Comparison of ENCODE assay signal across 7 mouse cellular contexts in the genomic region with DNA sequence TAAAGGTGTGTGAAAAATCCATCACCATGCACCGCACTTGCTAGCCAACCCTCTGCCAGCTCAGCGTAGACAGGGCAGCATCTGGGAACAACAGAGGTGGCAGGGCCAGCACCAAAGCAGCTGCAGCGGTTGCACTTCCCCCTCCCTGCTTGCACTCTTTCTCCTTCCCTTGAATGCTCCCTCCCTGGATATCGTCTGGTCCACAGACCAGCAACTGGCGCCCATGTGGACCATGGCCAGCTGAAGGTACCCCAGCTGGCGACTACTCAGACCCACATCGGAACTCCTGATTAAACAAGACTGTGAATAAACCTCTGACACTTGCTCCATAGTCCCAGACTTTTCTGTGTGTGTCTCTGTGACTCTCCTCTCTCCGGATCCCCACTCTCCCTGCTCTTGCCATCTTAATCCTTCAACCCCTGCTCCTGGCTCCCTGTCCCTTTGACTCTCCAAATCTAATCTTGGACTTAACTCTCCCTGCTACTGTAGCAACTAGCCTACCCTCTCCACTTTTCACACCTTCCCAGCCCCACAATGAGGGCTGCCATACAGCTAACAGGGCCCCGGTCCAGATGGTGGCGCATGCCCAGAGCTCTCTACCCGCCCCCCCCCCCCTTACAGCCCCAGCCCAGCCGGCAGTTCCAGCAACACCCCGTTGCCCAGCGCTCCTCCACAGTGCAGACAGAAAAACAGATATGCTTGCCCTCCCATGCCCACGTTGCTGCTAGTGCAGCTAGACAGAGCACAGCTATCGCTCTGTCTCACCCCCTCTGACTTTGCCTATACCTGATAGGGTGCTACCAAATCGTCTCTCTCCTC. TPM values are rescaled to one million over a fixed set of nuclear protein-coding genes. Genes with fewer than 3 reads are reported as not detected.
A peak's percentile ranks its signal among the peaks of the same experiment; 100 is the strongest.
DNase-seq lines count a peak whose midpoint lies in the region; ATAC-seq lines count a peak whose summit lies in the region.

No protein-coding gene starts in this region.

- WGBS in liver, embryonic 12.5 days (ENCODE audit: insufficient replicate concordance), result 47% methylated on average over 17 of the region's 17 CpGs
- WGBS in liver, embryonic 11.5 days, result 37% methylated on average over 16 of the region's 17 CpGs
- WGBS in embryonic facial prominence, embryonic 14.5 days, result 31% methylated on average over 16 of the region's 17 CpGs
- WGBS in hindbrain, embryonic 16.5 days, result 18% methylated on average over 17 of the region's 17 CpGs
- 18% methylated on average over 17 of the region's 17 CpGs for WGBS in neural tube, embryonic 15.5 days

- H3K9me3 ChIP-seq in liver, embryonic 12.5 days (replicated peaks), result no peaks in the 10 kb centered on the region
- H3K9me3 ChIP-seq in liver, embryonic 11.5 days (ENCODE audit: control insufficient read depth, low read length), result no peaks in the 10 kb centered on the region
- H3K9me3 ChIP-seq in embryonic facial prominence, embryonic 14.5 days (ENCODE audit: control insufficient read depth, low read length), result no peaks in the 10 kb centered on the region
- no peaks in the 10 kb centered on the region for H3K9me3 ChIP-seq in hindbrain, embryonic 16.5 days (ENCODE audit: control insufficient read depth, low read length)
- no peaks in the 10 kb centered on the region for H3K9me3 ChIP-seq in neural tube, embryonic 15.5 days (replicated peaks)

- no peak overlapping the region for H3K4me3 ChIP-seq in liver, embryonic 12.5 days
- H3K4me3 ChIP-seq in liver, embryonic 11.5 days (ENCODE audit: low read depth, low read length), result no peak overlapping the region
- no peak overlapping the region; the same call in 1 of the 2 replicates for H3K4me3 ChIP-seq in embryonic facial prominence, embryonic 14.5 days (ENCODE audit: low read depth, low read length)
- no peak overlapping the region; the same call in 1 of the 2 replicates for H3K4me3 ChIP-seq in hindbrain, embryonic 16.5 days (ENCODE audit: low read length)
- no peak overlapping the region for H3K4me3 ChIP-seq in neural tube, embryonic 15.5 days (replicated peaks)

- peak; percentile 54; the same call in 1 of the 2 replicates for ATAC-seq in liver, embryonic 12.5 days
- ATAC-seq in liver, embryonic 11.5 days (replicated peaks; ENCODE audit: low FRiP score), result no peak
- ATAC-seq in embryonic facial prominence, embryonic 14.5 days (ENCODE audit: low read depth), result peak; percentile 22; the same call in 1 of the 2 replicates
- ATAC-seq in hindbrain, embryonic 16.5 days, result peak; percentile 95
- ATAC-seq in neural tube, embryonic 15.5 days (ENCODE audit: low FRiP score), result peak; percentile 72

- no peak overlapping the region for H3K9ac ChIP-seq in liver, embryonic 12.5 days
- no peak overlapping the region for H3K9ac ChIP-seq in liver, embryonic 11.5 days (ENCODE audit: low read depth, low read length)
- H3K9ac ChIP-seq in embryonic facial prominence, embryonic 14.5 days (ENCODE audit: low read depth, low read length), result peak overlapping the region; percentile 35; the same call in 1 of the 2 replicates
- 0 out of 2 replicates have a peak overlapping the region, but pooled peaks have one; percentile 31 for H3K9ac ChIP-seq in hindbrain, embryonic 16.5 days (ENCODE audit: low read depth, low read length)
- H3K9ac ChIP-seq in neural tube, embryonic 15.5 days (replicated peaks), result no peak overlapping the region

- no peak for DNase-seq in liver, embryonic 11.5 days (ENCODE audit: low spot score)
- no peak for DNase-seq in embryonic facial prominence, embryonic 14.5 days (ENCODE audit: low spot score)
- DNase-seq in adrenal gland, postnatal 36 days, result no peak
- no peak for DNase-seq in spleen, postnatal 10 days (ENCODE audit: low spot score in 2 of 2)

- no peak overlapping the region for H3K27ac ChIP-seq in liver, embryonic 12.5 days
- no peak overlapping the region for H3K27ac ChIP-seq in liver, embryonic 11.5 days (ENCODE audit: low read depth, low read length)
- H3K27ac ChIP-seq in embryonic facial prominence, embryonic 14.5 days (replicated peaks; ENCODE audit: low read depth, low read length), result no peak overlapping the region
- peak overlapping the region; percentile 35; the same call in 1 of the 2 replicates for H3K27ac ChIP-seq in hindbrain, embryonic 16.5 days (ENCODE audit: low read depth, low read length)
- H3K27ac ChIP-seq in neural tube, embryonic 15.5 days (replicated peaks), result no peak overlapping the region

- H3K36me3 ChIP-seq in liver, embryonic 12.5 days, result peaks cover 34% of the 10 kb centered on the region
- peaks cover 5% of the 10 kb centered on the region for H3K36me3 ChIP-seq in liver, embryonic 11.5 days (ENCODE audit: control insufficient read depth, insufficient read depth, low read length)
- H3K36me3 ChIP-seq in embryonic facial prominence, embryonic 14.5 days (ENCODE audit: control insufficient read depth, insufficient read depth, low read length), result peaks cover 30% of the 10 kb centered on the region; the same call in 1 of the 2 replicates
- peaks cover 6% of the 10 kb centered on the region; the same call in 1 of the 2 replicates for H3K36me3 ChIP-seq in hindbrain, embryonic 16.5 days (ENCODE audit: control insufficient read depth, insufficient read depth, low read length)
- H3K36me3 ChIP-seq in neural tube, embryonic 15.5 days, result peaks cover 33% of the 10 kb centered on the region

- no peaks in the 10 kb centered on the region for H3K27me3 ChIP-seq in liver, embryonic 12.5 days (replicated peaks)
- no peaks in the 10 kb centered on the region for H3K27me3 ChIP-seq in liver, embryonic 11.5 days (replicated peaks; ENCODE audit: control insufficient read depth, insufficient read depth, low read length)
- no peaks in the 10 kb centered on the region for H3K27me3 ChIP-seq in embryonic facial prominence, embryonic 14.5 days (replicated peaks; ENCODE audit: control insufficient read depth, insufficient read depth, low read length)
- H3K27me3 ChIP-seq in hindbrain, embryonic 16.5 days (replicated peaks; ENCODE audit: control insufficient read depth, insufficient read depth, low read length), result no peaks in the 10 kb centered on the region
- H3K27me3 ChIP-seq in neural tube, embryonic 15.5 days (replicated peaks), result no peaks in the 10 kb centered on the region

- H3K4me1 ChIP-seq in liver, embryonic 12.5 days, result no peaks in the 10 kb centered on the region
- H3K4me1 ChIP-seq in liver, embryonic 11.5 days (replicated peaks; ENCODE audit: control insufficient read depth, insufficient read depth, low read length), result no peaks in the 10 kb centered on the region
- no peaks in the 10 kb centered on the region for H3K4me1 ChIP-seq in embryonic facial prominence, embryonic 14.5 days (ENCODE audit: control insufficient read depth, insufficient read depth, low read length)
- peaks cover 6% of the 10 kb centered on the region; the same call in 1 of the 2 replicates for H3K4me1 ChIP-seq in hindbrain, embryonic 16.5 days (ENCODE audit: control insufficient read depth, insufficient read depth, low read depth, low read length)
- 0 out of 2 replicates have a peak, but pooled peaks cover 6% of the 10 kb centered on the region for H3K4me1 ChIP-seq in neural tube, embryonic 15.5 days

- H3K4me2 ChIP-seq in liver, embryonic 12.5 days, result no peak overlapping the region
- H3K4me2 ChIP-seq in liver, embryonic 11.5 days, result no peak overlapping the region
- peak overlapping the region; percentile 29 for H3K4me2 ChIP-seq in embryonic facial prominence, embryonic 14.5 days (ENCODE audit: low read depth, low read length)
- H3K4me2 ChIP-seq in hindbrain, embryonic 16.5 days (ENCODE audit: low read length), result peak overlapping the region; percentile 35
- H3K4me2 ChIP-seq in neural tube, embryonic 15.5 days, result peak overlapping the region; percentile 33; the same call in 1 of the 2 replicates

RNA-seq across cellular contexts. Expression of gene Pigb, which starts 14.2 kb away (rescaled TPM):
- polyA plus RNA-seq in liver, embryonic 12.5 days (2016; fragmentation: Nextera tagmentation; extraction: Ambion mirVana), result 8.0 and 8.3 TPM in 2 replicates
- polyA plus RNA-seq in liver, embryonic 11.5 days (2014; fragmentation: Nextera tagmentation; extraction: Ambion mirVana), result 17.1 and 21.0 TPM in 2 replicates
- polyA plus RNA-seq in embryonic facial prominence, embryonic 14.5 days (2014; fragmentation: Nextera tagmentation; extraction: Ambion mirVana), result 11.5 and 14.6 TPM in 2 replicates
- polyA plus RNA-seq in hindbrain, embryonic 16.5 days (2015; fragmentation: Nextera tagmentation; extraction: Ambion mirVana), result 14.6 and 17.3 TPM in 2 replicates
- 12.7 and 14.7 TPM in 2 replicates for polyA plus RNA-seq in neural tube, embryonic 15.5 days (2015; fragmentation: Nextera tagmentation; extraction: Ambion mirVana)
- 10 to 100 TPM; 12.2 to 15.5 TPM for total RNA-seq in adrenal gland, postnatal 36 days (2021)

RNA-seq across cellular contexts. Expression of gene Rab27a, which starts 18.6 kb away (rescaled TPM):
- polyA plus RNA-seq in liver, embryonic 12.5 days (2016; fragmentation: Nextera tagmentation; extraction: Ambion mirVana), result 4.8 and 5.2 TPM in 2 replicates
- 3.0 and 3.5 TPM in 2 replicates for polyA plus RNA-seq in liver, embryonic 11.5 days (2014; fragmentation: Nextera tagmentation; extraction: Ambion mirVana)
- 2.1 and 2.5 TPM in 2 replicates for polyA plus RNA-seq in embryonic facial prominence, embryonic 14.5 days (2014; fragmentation: Nextera tagmentation; extraction: Ambion mirVana)
- polyA plus RNA-seq in hindbrain, embryonic 16.5 days (2015; fragmentation: Nextera tagmentation; extraction: Ambion mirVana), result 3.8 and 4.6 TPM in 2 replicates
- polyA plus RNA-seq in neural tube, embryonic 15.5 days (2015; fragmentation: Nextera tagmentation; extraction: Ambion mirVana), result 3.3 and 11.8 TPM in 2 replicates
- total RNA-seq in adrenal gland, postnatal 36 days (2021), result 10 to 100 TPM; 23.2 to 35.5 TPM

RNA-seq across cellular contexts. Expression of gene Ccpg1, which starts 40.8 kb away (rescaled TPM):
- polyA plus RNA-seq in liver, embryonic 12.5 days (2016; fragmentation: Nextera tagmentation; extraction: Ambion mirVana), result 12.6 and 13.0 TPM in 2 replicates
- 14.8 and 18.9 TPM in 2 replicates for polyA plus RNA-seq in liver, embryonic 11.5 days (2014; fragmentation: Nextera tagmentation; extraction: Ambion mirVana)
- 33.3 and 38.3 TPM in 2 replicates for polyA plus RNA-seq in embryonic facial prominence, embryonic 14.5 days (2014; fragmentation: Nextera tagmentation; extraction: Ambion mirVana)
- 49.6 and 50.7 TPM in 2 replicates for polyA plus RNA-seq in hindbrain, embryonic 16.5 days (2015; fragmentation: Nextera tagmentation; extraction: Ambion mirVana)
- polyA plus RNA-seq in neural tube, embryonic 15.5 days (2015; fragmentation: Nextera tagmentation; extraction: Ambion mirVana), result 43.2 and 45.9 TPM in 2 replicates
- 100 to 1,000 TPM; 125 to 146 TPM for total RNA-seq in adrenal gland, postnatal 36 days (2021)

RNA-seq across cellular contexts. Expression of gene Ccpg1os, which starts 40.8 kb away (rescaled TPM):
- 4.4 and 4.6 TPM in 2 replicates for polyA plus RNA-seq in liver, embryonic 12.5 days (2016; fragmentation: Nextera tagmentation; extraction: Ambion mirVana)
- 6.9 and 7.3 TPM in 2 replicates for polyA plus RNA-seq in liver, embryonic 11.5 days (2014; fragmentation: Nextera tagmentation; extraction: Ambion mirVana)
- polyA plus RNA-seq in embryonic facial prominence, embryonic 14.5 days (2014; fragmentation: Nextera tagmentation; extraction: Ambion mirVana), result 15.0 and 21.2 TPM in 2 replicates
- 23.6 and 24.3 TPM in 2 replicates for polyA plus RNA-seq in hindbrain, embryonic 16.5 days (2015; fragmentation: Nextera tagmentation; extraction: Ambion mirVana)
- polyA plus RNA-seq in neural tube, embryonic 15.5 days (2015; fragmentation: Nextera tagmentation; extraction: Ambion mirVana), result 22.2 TPM in 2 replicates
- 10 to 100 TPM; 17.8 to 18.6 TPM for total RNA-seq in adrenal gland, postnatal 36 days (2021)

Comparison
In these comparisons a context has a peak if more than half of its experiments do, and no peak if none do; other contexts are left out.
1. H3K4me2 ChIP-seq: peak in embryonic facial prominence, embryonic 14.5 days (single experiment), hindbrain, embryonic 16.5 days (single experiment) and neural tube, embryonic 15.5 days (single experiment); none in liver, embryonic 12.5 days (single experiment) and liver, embryonic 11.5 days (single experiment).
2. H3K9ac ChIP-seq: peak in embryonic facial prominence, embryonic 14.5 days (single experiment) and hindbrain, embryonic 16.5 days (single experiment); none in liver, embryonic 12.5 days (single experiment), liver, embryonic 11.5 days (single experiment) and neural tube, embryonic 15.5 days (single experiment).